Mouse (Mus musculus) hindbrain, embryonic 10.5 days (tissue): ENCODE results near the gene Fan1. TPM values are rescaled to one million over a fixed set of nuclear protein-coding genes. Genes with fewer than 3 reads are reported as not detected.

Experiments used
- DNase-seq: peaks from one replicate; pipeline ENCODE4 v3.0.0-alpha.2; 2017; ENCODE audit warnings: low spot score
- H3K27ac ChIP-seq: fragments of 300-500 bp; sonication (generic); 2 replicates; pipeline ENCODE4 v1.5.1; 2016; ENCODE audit warnings: mild to moderate bottlenecking, moderate library complexity
- H3K27me3 ChIP-seq: fragments of 300-500 bp; sonication (generic); 2 replicates; pipeline ENCODE4 v1.6.1; 2016; ENCODE audit warnings: mild to moderate bottlenecking; ENCODE audit not compliant: poor library complexity, insufficient read depth, severe bottlenecking
- H3K36me3 ChIP-seq: fragments of 300-500 bp; sonication (generic); 2 replicates; pipeline ENCODE4 v1.6.1; 2016; ENCODE audit warnings: mild to moderate bottlenecking, moderate library complexity
- H3K4me1 ChIP-seq: fragments of 300-500 bp; sonication (generic); replicated peaks from 2 replicates; pipeline ENCODE4 v1.6.1; 2016; ENCODE audit warnings: mild to moderate bottlenecking
- H3K4me3 ChIP-seq: fragments of 300-500 bp; sonication (generic); 2 replicates; pipeline ENCODE4 v1.5.1; 2016; ENCODE audit warnings: mild to moderate bottlenecking, moderate library complexity
- H3K9me3 ChIP-seq: fragments of 300-500 bp; sonication (generic); 2 replicates; pipeline ENCODE4 v1.6.1; 2016; ENCODE audit warnings: mild to moderate bottlenecking, moderate library complexity
- WGBS: fragments of 180-500 bp; shearing (Covaris S2); methylation state at CpG from one replicate; pipeline ENCODE4 v1.1.7; 2016; 5-methylcytosine and 5-hydroxymethylcytosine counted together
- polyA plus RNA-seq: library from polyadenylated mRNA; unstranded; fragments of >200 nt; fragmentation: Nextera tagmentation; extraction: Ambion mirVana; gene quantifications from 2 replicates; pipeline ENCODE4 v1.2.1, GENCODE M21; 2016

The Fan1 gene
- polyA plus RNA-seq = 6.4 and 8.0 TPM in 2 replicates

- H3K27me3 ChIP-seq = no peaks in the 10 kb centered on the region
- H3K36me3 ChIP-seq = peaks cover 59% of the 10 kb centered on the region
- WGBS = 6% methylated on average over 27 of the region's 27 CpGs
- H3K4me1 ChIP-seq = peaks cover 17% of the 10 kb centered on the region
- H3K27ac ChIP-seq = peak within 1 kb of the TSS; percentile 93
- no peaks in the 10 kb centered on the region for H3K9me3 ChIP-seq
- H3K4me3 ChIP-seq = peak within 1 kb of the TSS; percentile 69
- DNase-seq = peak; percentile 90
These were observed at the start of gene Fan1 for GRCm38 (mm10) chr7:64373830-64374562. TSS of gene Fan1 (minus strand) at chr7:64374095.

GRCm38 (mm10) chr7:64403989-64404388 is 30.1 kb upstream of the Fan1 start:
- H3K4me1 ChIP-seq = no peaks in the 10 kb centered on the region
- H3K9me3 ChIP-seq = no peaks in the 10 kb centered on the region
- WGBS = 93% methylated on average over 8 of the region's 8 CpGs
- no peak for DNase-seq
- no peaks in the 10 kb centered on the region for H3K27me3 ChIP-seq
- no peak overlapping the region for H3K4me3 ChIP-seq
- 0 out of 2 replicates have a peak, but pooled peaks cover 3% of the 10 kb centered on the region for H3K36me3 ChIP-seq
- no peak overlapping the region for H3K27ac ChIP-seq

GRCm38 (mm10) chr7:64402452-64402851 is 28.6 kb upstream of the Fan1 start:
- no peaks in the 10 kb centered on the region for H3K9me3 ChIP-seq
- H3K36me3 ChIP-seq = 0 out of 2 replicates have a peak, but pooled peaks cover 3% of the 10 kb centered on the region
- DNase-seq = no peak
- H3K27me3 ChIP-seq = no peaks in the 10 kb centered on the region
- 89% methylated on average over 4 of the region's 4 CpGs for WGBS
- no peaks in the 10 kb centered on the region for H3K4me1 ChIP-seq
- no peak overlapping the region for H3K4me3 ChIP-seq
- H3K27ac ChIP-seq = no peak overlapping the region

GRCm38 (mm10) chr7:64400725-64401124 is 26.8 kb upstream of the Fan1 start:
- H3K9me3 ChIP-seq = no peaks in the 10 kb centered on the region
- H3K36me3 ChIP-seq = 0 out of 2 replicates have a peak, but pooled peaks cover 3% of the 10 kb centered on the region
- H3K4me1 ChIP-seq = no peaks in the 10 kb centered on the region
- no peak for DNase-seq
- no peaks in the 10 kb centered on the region for H3K27me3 ChIP-seq
- WGBS = 92% methylated on average over 1 of the region's 1 CpGs
- no peak overlapping the region for H3K27ac ChIP-seq
- H3K4me3 ChIP-seq = no peak overlapping the region

- Histone ChIP-seq H3K36me3 (peaks cover 20% of the 10 kb centered on the region), H3K9me3 (no peaks in the 10 kb centered on the region), H3K4me3 (peak overlapping the region; percentile 81), H3K27ac (peak overlapping the region; percentile 91), H3K27me3 (no peaks in the 10 kb centered on the region), H3K4me1 (peaks cover 23% of the 10 kb centered on the region)
- WGBS = 3% methylated on average over 15 of the region's 15 CpGs
- DNase-seq = no peak
These were observed 18.9 kb upstream of the Fan1 start for GRCm38 (mm10) chr7:64392819-64393151.

GRCm38 (mm10) chr7:64392122-64392818 is 18.4 kb upstream of the Fan1 start, which contains the start of the genes Mphosph10 and Mcee:
TSS of gene Mphosph10 (minus strand) at chr7:64392268.
TSS of gene Mcee (plus strand) at chr7:64392607.
- H3K27me3 ChIP-seq = no peaks in the 10 kb centered on the region
- H3K36me3 ChIP-seq = peaks cover 25% of the 10 kb centered on the region
- peak; percentile 98 for DNase-seq
- H3K4me1 ChIP-seq = peaks cover 23% of the 10 kb centered on the region
- under 1% methylated on average over 54 of the region's 54 CpGs for WGBS
- peak within 1 kb of the TSS; percentile 91 for H3K27ac ChIP-seq
- H3K9me3 ChIP-seq = no peaks in the 10 kb centered on the region
- H3K4me3 ChIP-seq = peak within 1 kb of the TSS; percentile 81

GRCm38 (mm10) chr7:64391479-64391878 is 17.6 kb upstream of the Fan1 start:
- WGBS = 4% methylated on average over 8 of the region's 8 CpGs
- Histone ChIP-seq H3K27ac (peak overlapping the region; percentile 91), H3K27me3 (no peaks in the 10 kb centered on the region), H3K4me1 (peaks cover 23% of the 10 kb centered on the region), H3K9me3 (no peaks in the 10 kb centered on the region), H3K4me3 (peak overlapping the region; percentile 81), H3K36me3 (peaks cover 33% of the 10 kb centered on the region)
- DNase-seq = peak; percentile 22

- Histone ChIP-seq H3K4me3 (peak overlapping the region; percentile 69), H3K9me3 (no peaks in the 10 kb centered on the region), H3K27me3 (no peaks in the 10 kb centered on the region), H3K36me3 (peaks cover 59% of the 10 kb centered on the region), H3K27ac (peak overlapping the region; percentile 93), H3K4me1 (peaks cover 17% of the 10 kb centered on the region)
- no peak for DNase-seq
- 19% methylated on average over 18 of the region's 18 CpGs for WGBS
These were observed 607 bp downstream of the Fan1 start for GRCm38 (mm10) chr7:64373147-64373829.

- no peak for DNase-seq
- Histone ChIP-seq H3K4me3 (no peak overlapping the region), H3K36me3 (peaks cover 58% of the 10 kb centered on the region), H3K27me3 (no peaks in the 10 kb centered on the region), H3K27ac (no peak overlapping the region), H3K9me3 (no peaks in the 10 kb centered on the region), H3K4me1 (peaks cover 17% of the 10 kb centered on the region)
- WGBS = 89% methylated on average over 23 of the region's 23 CpGs
These were observed 1.7 kb downstream of the Fan1 start for GRCm38 (mm10) chr7:64371940-64372878.

- Histone ChIP-seq H3K4me1 (peaks cover 17% of the 10 kb centered on the region), H3K36me3 (peaks cover 58% of the 10 kb centered on the region), H3K27me3 (no peaks in the 10 kb centered on the region), H3K27ac (no peak overlapping the region), H3K4me3 (no peak overlapping the region), H3K9me3 (no peaks in the 10 kb centered on the region)
- DNase-seq = no peak
- WGBS = 90% methylated on average over 6 of the region's 6 CpGs
These were observed 4.1 kb downstream of the Fan1 start for GRCm38 (mm10) chr7:64369841-64370240.

GRCm38 (mm10) chr7:64365863-64366262 is 8.0 kb downstream of the Fan1 start:
- WGBS = 95% methylated on average over 5 of the region's 5 CpGs
- DNase-seq = no peak
- Histone ChIP-seq H3K4me1 (no peaks in the 10 kb centered on the region), H3K27ac (no peak overlapping the region), H3K27me3 (no peaks in the 10 kb centered on the region), H3K4me3 (no peak overlapping the region), H3K9me3 (no peaks in the 10 kb centered on the region), H3K36me3 (peaks cover 94% of the 10 kb centered on the region)

GRCm38 (mm10) chr7:64360586-64360945 is 13.3 kb downstream of the Fan1 start:
- H3K4me3 ChIP-seq = no peak overlapping the region
- 0 out of 2 replicates have a peak overlapping the region, but pooled peaks have one; percentile 3 for H3K27ac ChIP-seq
- H3K4me1 ChIP-seq = 0 out of 2 replicates have a peak, but pooled peaks cover 5% of the 10 kb centered on the region
- peaks cover 91% of the 10 kb centered on the region for H3K36me3 ChIP-seq
- H3K9me3 ChIP-seq = no peaks in the 10 kb centered on the region
- DNase-seq = peak; percentile 11
- no peaks in the 10 kb centered on the region for H3K27me3 ChIP-seq
- 72% methylated on average over 3 of the region's 3 CpGs for WGBS
